Mouse (Mus musculus) olfactory bulb, adult 2 months (tissue): ENCODE results near the gene Dnm2.

Experiments
- CTCF ChIP-seq: fragments of 200-500 bp; IDR thresholded peaks from 2 replicates; pipeline ENCODE4 v1.5.1; 2012; ENCODE audit warnings: low read depth, mild to moderate bottlenecking, low read length, moderate library complexity; ENCODE audit not compliant: insufficient read depth
- POLR2A ChIP-seq: fragments of 200-500 bp; IDR thresholded peaks from 2 replicates; pipeline ENCODE4 v1.6.1; 2012; ENCODE audit warnings: mild to moderate bottlenecking, low read depth, low read length, moderate library complexity; ENCODE audit not compliant: insufficient read depth

DNA sequence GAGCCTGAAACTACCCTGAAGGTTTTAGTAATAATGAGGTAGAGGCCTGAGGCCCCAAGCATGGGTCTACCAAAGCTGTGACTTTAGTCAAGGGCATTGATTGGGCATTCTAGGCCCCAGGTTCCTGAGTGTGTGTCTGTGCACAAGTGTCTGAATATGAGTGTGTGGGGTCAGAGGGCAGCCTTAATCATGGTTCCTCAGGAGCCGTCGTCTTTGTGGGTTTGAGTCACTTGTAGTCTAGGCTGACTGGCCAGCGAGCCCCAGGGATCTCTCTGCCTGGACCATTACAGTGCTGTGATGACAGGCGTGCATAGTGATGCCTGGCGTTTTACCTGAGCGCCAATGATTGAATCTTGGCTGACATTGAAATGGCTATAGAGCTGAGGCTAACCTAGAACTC, 3.5 kb downstream of the Dnm2 start:
- TF ChIP-seq CTCF (no peak), POLR2A (no peak)
